In the genomic region with DNA sequence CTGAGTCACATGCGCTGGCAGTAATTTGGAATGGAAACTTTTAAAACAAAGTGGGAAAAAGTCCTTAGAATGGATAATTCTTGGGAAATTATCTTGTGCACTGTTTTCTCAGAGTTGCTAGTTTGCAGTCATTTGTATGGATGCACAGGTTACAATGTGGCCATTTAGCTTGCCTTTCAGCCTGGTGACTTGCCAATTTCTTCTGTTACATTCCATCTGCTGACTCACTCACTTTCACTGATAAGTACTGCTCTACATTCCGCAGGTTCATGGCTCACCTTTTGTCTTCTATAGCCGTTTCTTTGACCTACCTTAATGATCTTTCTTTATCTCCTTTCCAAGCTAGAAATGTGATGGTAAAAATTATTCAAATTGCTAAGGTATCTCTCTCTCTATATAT, we compare ENCODE assay signal across 16 mouse cellular contexts. TPM values are rescaled to one million over a fixed set of nuclear protein-coding genes. Genes with fewer than 3 reads are reported as not detected.
DNase-seq lines count a peak whose midpoint lies in the region; ATAC-seq lines count a peak whose summit lies in the region.
"Had no signal": no experiment of that assay in that cellular context is flagged by ENCODE, and none has a peak within 500 bp of the region (broad histone marks: within the 10 kb centered on the region; RNA-seq: fewer than 3 reads in every experiment).

No protein-coding gene starts in this region.

- intact Hi-C loops in heart, postnatal 10 days (cut with DNase I), result no loop called here
- intact Hi-C loops in heart, postnatal 25 days (cut with DNase I), result no loop called here

- no peak overlapping the region for H3K4me3 ChIP-seq in midbrain, embryonic 11.5 days (ENCODE audit: low read depth, low read length)
- no peak overlapping the region for H3K4me3 ChIP-seq in midbrain, embryonic 13.5 days (replicated peaks)
- H3K4me3 ChIP-seq: heart, adult 2 months; midbrain, embryonic 12.5 days; neural tube, embryonic 12.5 days had no signal

- no peaks in the 10 kb centered on the region for H3K27me3 ChIP-seq in midbrain, embryonic 11.5 days (ENCODE audit: control insufficient read depth, insufficient read depth, low read length)
- H3K27me3 ChIP-seq in midbrain, embryonic 13.5 days, result no peaks in the 10 kb centered on the region
- H3K27me3 ChIP-seq: midbrain, embryonic 12.5 days; neural tube, embryonic 12.5 days had no signal

- peak; percentile 6 to 10 for DNase-seq in heart, postnatal 10 days
- no peak for DNase-seq in heart, postnatal 25 days (ENCODE audit: low spot score)
- DNase-seq in midbrain, embryonic 11.5 days (ENCODE audit: low spot score, missing footprints), result peak; percentile 35
- peak; percentile 62 for DNase-seq in c-Kit-positive CD71-positive TER-119-positive erythroid progenitor cells, embryonic 14.5 days (ENCODE audit: low spot score)
- DNase-seq in lung, postnatal 25 days (ENCODE audit: low spot score), result peak; percentile 52
- DNase-seq in yolk sac, embryonic 10.5 days (ENCODE audit: low spot score), result no peak
- DNase-seq: adrenal gland, postnatal 25 days; heart, adult 2 months; heart, postnatal 4 days; layer of hippocampus, adult 9-11 months; left cerebral cortex, postnatal 4 days; spleen, adult 18-20 months had no signal

- H3K27ac ChIP-seq in midbrain, embryonic 11.5 days (ENCODE audit: low read depth, low read length), result no peak overlapping the region
- no peak overlapping the region for H3K27ac ChIP-seq in midbrain, embryonic 13.5 days
- H3K27ac ChIP-seq: heart, adult 2 months; midbrain, embryonic 12.5 days; neural tube, embryonic 12.5 days had no signal

- ATAC-seq in midbrain, embryonic 11.5 days (ENCODE audit: low FRiP score), result no peak
- no peak for ATAC-seq in midbrain, embryonic 13.5 days
- no peak for ATAC-seq in frontal cortex, adult (ENCODE audit: low TSS enrichment)

- H3K9me3 ChIP-seq in midbrain, embryonic 11.5 days (ENCODE audit: control insufficient read depth, low read length), result no peaks in the 10 kb centered on the region
- H3K9me3 ChIP-seq in midbrain, embryonic 13.5 days, result no peaks in the 10 kb centered on the region
- H3K9me3 ChIP-seq: midbrain, embryonic 12.5 days; neural tube, embryonic 12.5 days had no signal

- no peaks in the 10 kb centered on the region for H3K36me3 ChIP-seq in midbrain, embryonic 11.5 days (ENCODE audit: control insufficient read depth, insufficient read depth, low read length)
- H3K36me3 ChIP-seq in midbrain, embryonic 13.5 days, result no peaks in the 10 kb centered on the region
- H3K36me3 ChIP-seq: midbrain, embryonic 12.5 days; neural tube, embryonic 12.5 days had no signal

- 86% methylated on average over 3 of the region's 3 CpGs for WGBS in midbrain, embryonic 11.5 days
- 86% methylated on average over 3 of the region's 3 CpGs for WGBS in midbrain, embryonic 13.5 days

- H3K4me2 ChIP-seq in midbrain, embryonic 11.5 days, result no peak overlapping the region
- H3K4me2 ChIP-seq in midbrain, embryonic 13.5 days (replicated peaks), result no peak overlapping the region
- H3K4me2 ChIP-seq: midbrain, embryonic 12.5 days; neural tube, embryonic 12.5 days had no signal

- no peak overlapping the region for H3K9ac ChIP-seq in midbrain, embryonic 11.5 days (ENCODE audit: low read length)
- no peak overlapping the region for H3K9ac ChIP-seq in midbrain, embryonic 13.5 days (replicated peaks)
- H3K9ac ChIP-seq: midbrain, embryonic 12.5 days; neural tube, embryonic 12.5 days had no signal

- no peaks in the 10 kb centered on the region for H3K4me1 ChIP-seq in midbrain, embryonic 11.5 days (ENCODE audit: control insufficient read depth, insufficient read depth, low read length)
- H3K4me1 ChIP-seq in midbrain, embryonic 13.5 days (replicated peaks), result no peaks in the 10 kb centered on the region
- H3K4me1 ChIP-seq: midbrain, embryonic 12.5 days; neural tube, embryonic 12.5 days had no signal

RNA-seq across cellular contexts. Expression of gene Lrba, which starts 28.6 kb away (rescaled TPM):
- total RNA-seq in heart, postnatal 10 days (2021), result 10 to 100 TPM; 19.4 to 19.8 TPM
- 10 to 100 TPM; 17.4 to 23.1 TPM for total RNA-seq in heart, postnatal 25 days (2021)
- 7.9 TPM in 2 replicates for polyA plus RNA-seq in midbrain, embryonic 11.5 days (2014; fragmentation: Nextera tagmentation; extraction: Ambion mirVana)
- 5.5 and 7.0 TPM in 2 replicates for polyA plus RNA-seq in midbrain, embryonic 13.5 days (2015; fragmentation: Nextera tagmentation; extraction: Ambion mirVana)

Comparison
In these comparisons a context has a peak if more than half of its experiments do, and no peak if none do; other contexts are left out.
1. DNase-seq: peak in heart, postnatal 10 days (2 of 2), midbrain, embryonic 11.5 days (single experiment), c-Kit-positive CD71-positive TER-119-positive erythroid progenitor cells, embryonic 14.5 days (single experiment) and lung, postnatal 25 days (single experiment); none in heart, postnatal 25 days (single experiment) and yolk sac, embryonic 10.5 days (single experiment).